Mouse (Mus musculus) E14TG2a.4 (cell line): ENCODE measurements around the gene Gm10553.
"Not testable (repeated sequence)": the region's sequence is repeated elsewhere in the genome, so short reads cannot be mapped to it uniquely, and the experiment has no call there.

Source experiments
- CTCF ChIP-seq: conservative IDR thresholded peaks from 2 replicates; pipeline ENCODE4 v1.5.1; 2014; ENCODE audit warnings: low read length
- POU5F1 ChIP-seq: IDR thresholded peaks from 2 replicates; pipeline ENCODE4 v1.6.1; 2014; ENCODE audit warnings: low read length, borderline replicate concordance

- not testable (repeated sequence) for TF ChIP-seq CTCF, POU5F1
Observed at GRCm38 (mm10) chr1:85114078-85114477, 14.1 kb downstream of the Gm10553 start.
